Mouse (Mus musculus) embryonic facial prominence, embryonic 11.5 days (tissue): ENCODE data around the gene Anp32a. TPM values are rescaled to one million over a fixed set of nuclear protein-coding genes. Genes with fewer than 3 reads are reported as not detected.
A peak's percentile ranks its signal among the peaks of the same experiment; 100 is the strongest.

ENCODE experiments used
- ATAC-seq: fragments of 200-750 bp; cut with Nextera tagmentation; replicated peaks from 2 replicates; pipeline ENCODE4 v1.8.0; 2017; ENCODE audit warnings: low read depth; ENCODE audit not compliant: insufficient number of reproducible peaks, low FRiP score, low TSS enrichment
- DNase-seq: peaks from one replicate; pipeline ENCODE4 v3.0.0-alpha.2; 2015; ENCODE audit warnings: low spot score
- H3K27ac ChIP-seq: fragments of 300-500 bp; sonication (generic); replicated peaks from 2 replicates; pipeline ENCODE4 v1.5.1; 2014; ENCODE audit warnings: mild to moderate bottlenecking, low read depth, low read length, control low read depth
- H3K27me3 ChIP-seq: fragments of 300-500 bp; sonication (generic); 2 replicates; pipeline ENCODE4 v1.6.1; 2014; ENCODE audit warnings: mild to moderate bottlenecking, low read length, moderate library complexity, mixed read lengths; ENCODE audit not compliant: control insufficient read depth, insufficient read depth
- H3K36me3 ChIP-seq: fragments of 300-500 bp; sonication (generic); replicated peaks from 2 replicates; pipeline ENCODE4 v1.6.1; 2014; ENCODE audit warnings: low read depth, mild to moderate bottlenecking, low read length, moderate library complexity, mixed read lengths; ENCODE audit not compliant: control insufficient read depth, insufficient read depth
- H3K4me1 ChIP-seq: fragments of 300-500 bp; sonication (generic); 2 replicates; pipeline ENCODE4 v1.6.1; 2014; ENCODE audit warnings: low read length, mixed read lengths; ENCODE audit not compliant: control insufficient read depth, insufficient read depth
- H3K4me2 ChIP-seq: fragments of 300-500 bp; sonication (generic); 2 replicates; pipeline ENCODE4 v1.6.1; 2014; ENCODE audit warnings: low read depth, mild to moderate bottlenecking, control low read depth, low read length, moderate library complexity
- H3K4me3 ChIP-seq: fragments of 300-500 bp; sonication (generic); 2 replicates; pipeline ENCODE4 v1.5.1; 2014; ENCODE audit warnings: low read depth, low read length, control low read depth
- H3K9ac ChIP-seq: fragments of 300-500 bp; sonication (generic); replicated peaks from 2 replicates; pipeline ENCODE4 v1.6.1; 2014; ENCODE audit warnings: mild to moderate bottlenecking, control low read depth, low read length
- H3K9me3 ChIP-seq: fragments of 300-500 bp; sonication (generic); replicated peaks from 2 replicates; pipeline ENCODE4 v1.6.1; 2016; ENCODE audit warnings: mild to moderate bottlenecking, low read length, inconsistent platforms, mixed read lengths; ENCODE audit not compliant: control insufficient read depth
- WGBS: fragments of 180-500 bp; shearing (Covaris S2); extraction: QIAGEN DNeasy Blood & Tissue Kit; methylation state at CpG from one replicate; pipeline ENCODE4 v1.1.7; 2014; 5-methylcytosine and 5-hydroxymethylcytosine counted together
- polyA plus RNA-seq: library from polyadenylated mRNA; unstranded; fragments of >200 nt; fragmentation: Nextera tagmentation; extraction: Ambion mirVana; gene quantifications from 2 replicates; pipeline ENCODE4 v1.2.1, GENCODE M21; 2014

The Anp32a gene
- polyA plus RNA-seq, 1 experiment from 2014 or later, result 228 TPM

DNA sequence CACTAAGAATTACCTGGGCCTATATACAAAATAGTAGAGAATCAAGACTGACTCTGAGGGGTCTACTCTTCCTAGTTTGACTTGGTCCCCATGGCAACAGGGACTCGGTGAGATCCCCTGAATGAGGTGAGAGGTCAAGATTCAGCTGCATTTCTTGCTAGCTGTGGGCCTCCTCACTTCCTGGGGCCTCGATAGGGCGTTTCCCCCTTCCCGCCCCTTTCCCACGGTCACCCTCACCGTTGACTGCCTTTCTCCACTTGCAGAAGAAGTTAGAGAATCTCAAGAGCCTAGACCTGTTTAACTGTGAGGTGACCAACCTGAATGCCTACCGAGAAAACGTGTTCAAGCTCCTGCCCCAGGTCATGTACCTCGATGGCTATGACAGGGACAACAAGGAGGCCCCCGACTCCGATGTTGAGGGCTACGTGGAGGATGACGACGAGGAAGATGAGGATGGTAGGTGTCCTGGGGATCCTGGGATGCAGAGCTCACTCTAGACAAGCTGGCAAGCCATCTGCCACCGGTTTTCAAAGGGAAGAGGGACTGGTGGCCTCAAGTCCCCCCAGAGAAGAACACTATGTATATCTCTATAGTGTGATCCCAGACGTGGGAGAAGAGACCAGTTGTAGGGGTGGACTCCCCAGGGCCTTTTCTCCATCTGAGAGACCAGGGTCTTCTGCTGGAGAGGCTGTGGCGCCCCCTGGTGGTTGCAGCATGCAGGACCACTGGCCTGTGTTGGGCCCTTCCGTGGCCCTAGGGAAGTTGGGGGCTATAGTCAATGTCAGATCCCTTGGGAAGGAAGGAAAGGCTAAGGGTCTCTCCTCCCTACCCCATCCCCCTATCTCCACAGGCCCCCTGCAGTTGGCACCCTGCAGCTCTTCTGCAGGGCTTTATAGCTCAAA, 32.4 kb downstream of the Anp32a start:
- Histone ChIP-seq H3K9ac (no peak overlapping the region), H3K4me1 (no peaks in the 10 kb centered on the region), H3K36me3 (peaks cover 5% of the 10 kb centered on the region), H3K4me2 (no peak overlapping the region), H3K27ac (no peak overlapping the region), H3K9me3 (no peaks in the 10 kb centered on the region), H3K27me3 (no peaks in the 10 kb centered on the region), H3K4me3 (no peak overlapping the region)
- DNase-seq (peak; percentile 51), ATAC-seq (no peak)
- WGBS, result 67% methylated on average over 18 of the region's 18 CpGs

DNA sequence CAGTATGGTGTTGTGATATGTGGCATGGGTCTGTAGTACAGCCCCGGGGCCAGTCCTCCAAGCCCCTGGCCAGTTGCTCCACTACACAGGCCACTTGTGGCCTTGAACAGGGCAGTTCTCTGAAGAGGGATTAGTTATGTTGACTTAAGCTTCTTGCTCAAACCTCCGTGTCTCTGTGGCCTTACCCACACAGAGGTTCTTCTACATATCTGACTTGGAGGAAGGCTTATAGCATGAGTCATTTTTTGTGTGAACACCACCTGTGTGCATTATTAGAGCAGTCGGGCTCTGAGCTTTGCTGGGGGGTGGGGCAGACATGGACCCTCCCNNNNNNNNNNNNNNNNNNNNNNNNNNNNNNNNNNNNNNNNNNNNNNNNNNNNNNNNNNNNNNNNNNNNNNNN, 33.2 kb downstream of the Anp32a start:
- peaks cover 5% of the 10 kb centered on the region for H3K36me3 ChIP-seq
- no peaks in the 10 kb centered on the region for H3K27me3 ChIP-seq
- H3K9ac ChIP-seq, result no peak overlapping the region
- no peaks in the 10 kb centered on the region for H3K9me3 ChIP-seq
- no peaks in the 10 kb centered on the region for H3K4me1 ChIP-seq
- H3K4me2 ChIP-seq, result no peak overlapping the region
- no peak overlapping the region for H3K4me3 ChIP-seq
- no peak for DNase-seq
- no peak for ATAC-seq
- WGBS, result 81% methylated on average over 3 of the region's 3 CpGs
- no peak overlapping the region for H3K27ac ChIP-seq

DNA sequence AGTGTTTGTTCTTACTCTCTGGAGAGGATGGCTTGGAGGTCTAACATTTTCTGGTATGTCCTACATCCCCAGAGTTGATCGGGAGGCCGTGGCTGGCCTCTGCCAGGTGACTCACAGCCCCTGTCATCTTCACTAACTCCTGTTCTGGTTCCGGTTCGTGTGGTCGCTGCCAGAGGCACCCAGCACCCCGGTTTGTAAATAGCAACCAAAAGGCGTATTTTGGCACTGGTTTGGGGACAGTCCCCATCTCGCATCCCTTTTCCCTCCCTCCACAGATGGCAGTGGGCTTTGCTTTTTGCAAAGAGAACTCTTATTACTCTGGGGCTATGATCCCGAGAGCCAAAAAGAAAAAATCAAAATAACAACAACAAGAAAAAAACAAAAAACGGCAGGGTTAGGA, 36.8 kb downstream of the Anp32a start:
- H3K4me1 ChIP-seq, result no peaks in the 10 kb centered on the region
- WGBS, result 94% methylated on average over 10 of the region's 10 CpGs
- no peak overlapping the region for H3K4me3 ChIP-seq
- H3K27me3 ChIP-seq, result no peaks in the 10 kb centered on the region
- no peak for ATAC-seq
- H3K36me3 ChIP-seq, result peaks cover 2% of the 10 kb centered on the region
- H3K9me3 ChIP-seq, result no peaks in the 10 kb centered on the region
- H3K27ac ChIP-seq, result no peak overlapping the region
- no peak overlapping the region for H3K9ac ChIP-seq
- no peak for DNase-seq
- H3K4me2 ChIP-seq, result no peak overlapping the region

DNA sequence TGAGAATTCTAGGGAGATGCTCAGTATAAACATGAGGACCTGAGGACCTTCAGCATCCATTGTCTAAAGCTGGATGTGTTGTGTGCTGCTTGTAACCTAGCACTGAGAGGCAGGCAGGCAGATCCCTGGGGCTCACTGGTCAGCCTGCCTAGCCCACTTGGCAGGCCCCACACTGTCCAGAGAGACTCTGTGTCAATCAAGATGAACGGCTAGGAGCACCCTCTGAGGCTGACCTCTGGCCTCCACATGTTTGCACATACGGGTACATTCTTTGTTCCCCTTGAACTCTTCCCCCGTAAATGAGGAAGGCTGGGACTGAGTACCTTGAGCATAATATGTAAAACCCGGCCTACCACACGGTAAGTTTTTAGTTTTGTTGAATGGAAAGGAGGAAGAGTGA, 39.3 kb downstream of the Anp32a start:
- WGBS, result 52% methylated on average over 5 of the region's 5 CpGs
- ATAC-seq (0 out of 2 replicates have a peak, but pooled peaks have one; percentile 67), DNase-seq (no peak)
- peaks cover 1% of the 10 kb centered on the region; the same call in 1 of the 2 replicates for H3K36me3 ChIP-seq
- no peaks in the 10 kb centered on the region for H3K27me3 ChIP-seq
- H3K4me2 ChIP-seq, result no peak overlapping the region
- no peak overlapping the region for H3K27ac ChIP-seq
- H3K4me3 ChIP-seq, result no peak overlapping the region
- H3K4me1 ChIP-seq, result no peaks in the 10 kb centered on the region
- no peak overlapping the region for H3K9ac ChIP-seq
- no peaks in the 10 kb centered on the region for H3K9me3 ChIP-seq

DNA sequence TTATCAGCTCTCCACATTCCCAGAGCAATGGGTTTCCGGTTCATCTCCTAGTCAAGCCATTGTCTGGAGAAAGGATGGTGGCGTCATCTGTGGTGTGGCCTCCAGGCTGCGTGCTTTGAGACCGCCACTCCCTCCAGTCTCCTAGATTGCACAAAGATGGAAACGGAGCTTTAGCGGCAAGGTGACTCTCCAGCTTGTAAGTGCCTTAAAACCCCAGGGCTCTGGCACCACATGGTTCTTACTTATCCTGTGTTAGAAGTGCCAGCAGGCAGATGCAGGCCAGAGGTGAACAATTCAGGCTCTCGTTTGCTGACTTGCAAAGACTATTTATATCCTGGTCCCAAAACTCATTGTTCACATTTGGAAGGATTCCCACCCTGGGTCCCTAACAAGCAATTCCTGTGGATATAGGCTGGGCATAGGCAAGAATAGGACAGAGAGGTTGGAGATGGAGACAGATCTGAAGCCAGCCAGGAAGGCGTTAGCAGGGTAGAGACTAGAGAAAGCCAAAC, 40.4 kb downstream of the Anp32a start:
- Histone ChIP-seq H3K9ac (no peak overlapping the region), H3K27me3 (no peaks in the 10 kb centered on the region), H3K27ac (no peak overlapping the region), H3K36me3 (no peaks in the 10 kb centered on the region; the same call in 1 of the 2 replicates), H3K4me3 (no peak overlapping the region), H3K4me2 (no peak overlapping the region), H3K4me1 (no peaks in the 10 kb centered on the region), H3K9me3 (no peaks in the 10 kb centered on the region)
- DNase-seq, result no peak
- ATAC-seq, result no peak
- 65% methylated on average over 8 of the region's 8 CpGs for WGBS

DNA sequence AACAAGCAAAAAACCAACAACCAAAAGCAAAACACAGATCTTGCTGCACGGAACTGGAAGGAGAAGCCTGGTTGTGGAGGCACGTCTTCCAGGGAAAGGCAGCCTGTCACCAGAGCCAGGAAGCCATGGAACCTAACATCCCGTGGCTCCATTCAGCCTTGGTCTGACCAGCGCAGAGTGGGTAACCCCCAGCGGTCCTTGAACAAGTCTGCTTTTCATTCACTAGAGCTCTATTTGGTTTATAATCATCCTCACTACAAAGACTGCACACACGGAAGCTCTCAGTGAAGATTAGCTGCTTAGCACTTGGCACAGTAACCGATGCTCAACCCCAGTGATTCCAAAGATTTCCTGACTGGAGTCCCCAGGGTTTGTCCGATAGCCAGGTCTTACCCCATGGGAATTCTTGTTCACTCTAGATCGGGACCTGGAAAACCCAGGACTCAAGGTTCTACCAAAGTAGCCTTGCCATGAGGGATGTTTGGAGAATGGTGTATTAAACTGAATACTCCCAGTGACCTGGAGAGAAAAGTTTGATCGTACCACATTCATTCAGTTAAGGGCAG, 41.5 kb downstream of the Anp32a start:
- H3K9me3 ChIP-seq, result no peaks in the 10 kb centered on the region
- H3K9ac ChIP-seq, result no peak overlapping the region
- H3K36me3 ChIP-seq, result no peaks in the 10 kb centered on the region
- no peak for ATAC-seq
- H3K27me3 ChIP-seq, result no peaks in the 10 kb centered on the region
- H3K4me2 ChIP-seq, result no peak overlapping the region
- no peak overlapping the region for H3K27ac ChIP-seq
- H3K4me1 ChIP-seq, result no peaks in the 10 kb centered on the region
- H3K4me3 ChIP-seq, result no peak overlapping the region
- DNase-seq, result no peak
- 78% methylated on average over 10 of the region's 10 CpGs for WGBS

DNA sequence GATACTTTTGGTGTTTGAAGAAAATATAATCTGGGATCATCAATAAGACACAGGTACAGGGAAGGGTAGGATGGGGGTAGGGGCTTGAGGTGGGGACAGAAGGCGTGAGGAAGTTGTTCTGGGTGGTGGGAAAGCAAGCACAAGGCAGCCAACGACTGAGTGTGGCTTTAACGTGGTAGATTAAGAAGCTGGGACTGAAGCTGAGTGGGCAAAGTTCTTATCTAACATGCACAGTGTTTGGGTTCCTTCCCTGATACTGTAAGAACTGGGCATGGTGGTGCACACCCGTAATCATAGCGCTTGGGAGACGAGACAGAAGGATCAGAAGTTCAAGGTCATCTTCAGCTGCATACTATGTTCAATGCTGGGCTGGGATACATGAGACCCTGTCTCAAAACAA, 44.0 kb downstream of the Anp32a start:
- Histone ChIP-seq H3K27me3 (no peaks in the 10 kb centered on the region), H3K9ac (no peak overlapping the region), H3K9me3 (no peaks in the 10 kb centered on the region), H3K36me3 (no peaks in the 10 kb centered on the region), H3K4me1 (no peaks in the 10 kb centered on the region), H3K4me3 (no peak overlapping the region), H3K27ac (no peak overlapping the region), H3K4me2 (no peak overlapping the region)
- no peak for ATAC-seq
- DNase-seq, result no peak
- 78% methylated on average over 6 of the region's 6 CpGs for WGBS
